Mouse (Mus musculus) thymus, postnatal 25 days (tissue): ENCODE data around the gene Rad54l2.

Source experiments
- DNase-seq: peaks from one replicate; pipeline ENCODE4 v3.0.0; 2022

The Rad54l2 gene

GRCm38 (mm10) chr9:106739962-106740361 lies 49.0 kb downstream of the Rad54l2 start:
- no peak for DNase-seq

GRCm38 (mm10) chr9:106739056-106739455 lies 49.9 kb downstream of the Rad54l2 start:
- DNase-seq, result no peak

DNA sequence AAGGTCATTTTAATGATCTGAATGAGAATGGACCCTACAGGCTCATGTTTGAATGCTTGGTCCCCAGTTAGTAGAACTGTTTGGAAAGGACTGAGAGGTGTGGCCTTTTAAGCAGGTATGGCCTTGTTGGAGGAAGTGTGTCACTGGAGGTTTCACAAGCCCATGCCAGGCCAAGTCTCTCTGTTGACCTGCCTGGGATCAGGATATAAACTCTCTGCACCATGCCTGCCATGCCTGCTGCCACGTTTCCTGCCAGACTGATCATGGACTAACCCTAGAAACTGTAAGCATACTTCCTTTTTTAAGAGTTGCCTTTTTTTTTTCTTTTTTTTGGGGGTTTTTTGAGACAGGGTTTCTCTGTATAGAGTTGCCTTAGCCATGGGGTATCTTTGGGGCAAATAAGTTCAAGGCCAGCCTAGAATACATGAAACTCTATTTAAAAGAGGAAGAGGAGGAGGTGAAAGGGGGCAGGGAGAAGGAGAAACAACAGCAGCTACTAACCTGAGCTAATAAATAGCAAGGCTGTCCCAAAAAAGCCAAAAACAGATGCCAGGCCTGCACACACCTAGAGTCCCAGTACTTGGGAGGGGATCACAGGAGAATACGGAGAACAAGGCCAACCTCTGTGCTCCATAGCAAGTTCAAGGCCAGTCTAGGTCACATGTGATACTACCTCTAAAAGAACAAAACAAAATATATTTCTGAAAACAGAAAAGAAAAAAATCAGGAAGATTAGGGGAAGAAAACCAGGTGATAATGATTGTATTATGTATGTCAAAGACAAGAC lies 50.6 kb downstream of the Rad54l2 start:
- no peak for DNase-seq

DNA sequence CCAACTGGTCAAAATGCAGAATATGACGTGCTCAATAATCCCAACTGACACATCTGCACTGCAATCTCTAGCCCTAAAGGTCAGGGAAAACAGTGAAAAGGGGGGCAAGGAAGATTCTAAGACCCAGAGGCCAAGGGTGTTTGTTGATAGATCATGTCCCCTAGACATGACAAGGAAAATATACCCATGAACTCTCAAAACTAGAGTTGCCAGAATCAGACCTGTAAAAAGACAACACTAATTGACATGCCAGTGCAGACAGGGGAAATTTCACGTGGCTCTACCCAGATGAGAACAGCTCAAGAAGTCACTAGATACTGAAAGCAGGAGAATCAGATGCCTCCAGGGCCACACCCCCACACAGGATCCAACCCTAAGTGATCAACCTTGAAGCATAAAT lies 55.3 kb downstream of the Rad54l2 start:
- DNase-seq, result no peak

- no peak for DNase-seq
Observed at GRCm38 (mm10) chr9:106729416-106729815, 59.6 kb downstream of the Rad54l2 start.

DNA sequence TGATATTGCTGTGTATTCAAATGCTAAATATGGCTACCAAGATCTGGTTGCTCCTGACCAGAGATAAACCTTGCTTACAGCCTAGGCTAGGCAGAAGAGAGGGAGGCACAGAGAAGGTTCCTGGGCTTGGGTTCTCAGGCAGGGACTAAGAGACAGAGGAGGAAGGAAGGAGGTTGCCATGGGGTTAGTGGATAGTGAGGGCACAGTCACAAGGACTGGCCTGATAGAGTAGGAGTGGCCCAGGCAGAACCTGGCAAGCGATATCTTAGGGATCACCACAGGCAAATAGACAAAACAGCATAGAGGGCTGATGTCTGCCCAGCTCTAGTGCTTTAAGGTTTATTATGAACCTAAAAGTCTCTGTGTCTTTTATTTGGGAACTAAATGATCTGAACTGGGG lies 62.1 kb downstream of the Rad54l2 start:
- DNase-seq, result no peak

GRCm38 (mm10) chr9:106725435-106725834 lies 63.6 kb downstream of the Rad54l2 start:
- no peak for DNase-seq

DNA sequence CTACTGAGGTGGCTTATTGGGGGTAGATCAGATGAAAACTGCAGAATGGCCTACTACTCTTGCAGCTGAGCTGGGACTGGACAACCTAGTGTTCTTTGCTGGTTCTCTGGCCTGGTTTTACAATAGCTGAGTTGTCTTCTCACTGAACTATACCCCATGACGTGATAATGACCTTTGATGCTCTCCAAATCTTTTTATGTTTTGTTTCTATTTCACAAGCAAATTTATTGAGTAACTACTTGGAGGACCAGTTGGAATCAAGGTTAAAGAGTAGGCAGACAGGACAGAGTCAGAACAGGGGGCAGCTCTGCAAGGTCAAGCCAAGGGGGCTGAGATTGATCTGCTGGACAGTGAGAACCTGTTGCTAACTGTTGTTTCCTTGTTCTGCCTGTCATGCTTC lies 64.1 kb downstream of the Rad54l2 start:
- no peak for DNase-seq

GRCm38 (mm10) chr9:106716729-106717128 lies 72.3 kb downstream of the Rad54l2 start:
- DNase-seq, result no peak

GRCm38 (mm10) chr9:106716232-106716631 lies 72.8 kb downstream of the Rad54l2 start:
- no peak for DNase-seq

DNA sequence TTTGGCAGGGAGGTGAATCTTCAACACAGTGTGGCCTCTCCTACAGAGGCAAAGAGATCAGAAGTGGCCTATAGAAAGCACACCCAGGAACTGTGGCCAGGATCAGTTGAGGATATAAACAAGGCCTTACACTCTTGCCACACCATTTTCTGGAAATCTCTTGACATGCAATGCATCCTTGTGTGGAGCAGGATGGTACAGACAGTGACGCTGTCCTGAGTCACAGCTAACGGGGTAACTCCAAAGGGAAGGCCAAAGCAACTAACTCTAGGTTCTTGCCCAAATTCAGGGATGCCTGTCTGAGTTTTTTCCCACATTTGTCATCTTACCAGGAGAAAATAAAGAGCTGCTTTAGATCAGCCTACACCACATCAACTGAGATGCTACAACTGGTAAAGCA lies 76.5 kb downstream of the Rad54l2 start:
- DNase-seq, result no peak

GRCm38 (mm10) chr9:106692973-106693481 lies 96.0 kb downstream of the Rad54l2 start:
- DNase-seq, result no peak

DNA sequence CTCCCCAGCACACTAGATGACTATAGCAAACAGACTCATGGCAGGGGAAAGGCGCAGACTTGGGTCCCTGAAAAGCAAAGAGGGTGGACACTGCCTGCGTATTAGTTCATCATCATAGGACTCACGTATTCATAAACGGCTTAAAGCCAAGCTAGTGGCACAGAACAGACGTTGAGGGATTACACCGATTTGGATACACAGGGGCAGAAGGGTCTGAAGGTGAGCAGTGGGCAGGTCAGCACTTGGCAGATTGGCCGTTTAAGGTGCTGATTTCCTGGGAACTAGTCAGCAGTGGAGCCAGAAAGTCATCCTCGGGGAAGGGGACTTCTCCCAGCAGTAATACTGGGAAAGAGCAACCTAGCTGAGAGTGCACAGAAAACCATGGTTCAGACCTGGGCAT lies 100.2 kb downstream of the Rad54l2 start:
- DNase-seq, result no peak

GRCm38 (mm10) chr9:106686983-106687650 lies 101.9 kb downstream of the Rad54l2 start:
- peak; percentile 70 for DNase-seq

- peak; percentile 88 for DNase-seq
Observed at GRCm38 (mm10) chr9:106685249-106686101, 103.5 kb downstream of the Rad54l2 start, which contains the start of gene Tex264. TSS of gene Tex264 (minus strand) at chr9:106685927.

GRCm38 (mm10) chr9:106684918-106685248 lies 104.1 kb downstream of the Rad54l2 start:
- DNase-seq, result no peak

GRCm38 (mm10) chr9:106684093-106684872 lies 104.7 kb downstream of the Rad54l2 start:
- no peak for DNase-seq

GRCm38 (mm10) chr9:106681026-106681425 lies 108.0 kb downstream of the Rad54l2 start:
- no peak for DNase-seq

DNA sequence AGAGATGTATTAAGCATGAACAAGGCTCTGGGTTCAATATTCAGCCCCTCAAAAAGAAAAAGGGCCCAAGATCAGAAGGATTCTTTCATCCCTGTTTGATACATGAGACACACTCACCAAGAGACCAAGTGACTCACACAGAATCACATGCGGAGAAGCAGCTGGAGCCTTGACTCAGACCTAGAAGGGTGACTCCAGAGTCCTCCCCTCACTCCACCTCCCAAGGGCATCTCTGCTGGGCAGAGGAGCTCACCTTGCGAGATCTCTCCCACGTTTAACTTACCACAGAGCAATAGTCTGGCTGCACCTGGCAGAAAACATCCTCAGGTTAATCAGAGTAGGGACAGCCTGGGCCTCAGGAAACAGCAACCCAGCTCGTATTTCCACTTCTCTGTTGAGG lies 110.8 kb downstream of the Rad54l2 start:
- no peak for DNase-seq

- no peak for DNase-seq
Observed at GRCm38 (mm10) chr9:106677702-106678101, 111.3 kb downstream of the Rad54l2 start.

DNA sequence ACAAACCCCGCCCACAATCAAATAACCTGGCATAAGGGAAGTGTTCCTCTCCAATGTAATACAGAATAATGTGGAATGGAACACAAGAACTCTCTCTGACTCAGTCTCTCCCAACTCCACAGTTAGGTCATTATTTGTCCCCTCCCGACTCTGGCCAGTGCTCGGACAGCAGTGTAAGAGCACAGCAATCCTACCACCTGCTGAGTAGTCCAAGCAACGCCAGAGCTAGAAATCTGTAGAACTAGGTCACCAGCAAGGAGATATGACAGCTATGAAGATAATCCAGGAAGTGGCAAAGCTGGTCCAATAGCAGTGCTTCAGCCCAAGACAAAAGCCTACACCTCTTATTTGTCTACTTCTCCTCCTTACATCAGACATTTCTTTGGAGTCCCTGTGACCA lies 112.4 kb downstream of the Rad54l2 start:
- no peak for DNase-seq

DNA sequence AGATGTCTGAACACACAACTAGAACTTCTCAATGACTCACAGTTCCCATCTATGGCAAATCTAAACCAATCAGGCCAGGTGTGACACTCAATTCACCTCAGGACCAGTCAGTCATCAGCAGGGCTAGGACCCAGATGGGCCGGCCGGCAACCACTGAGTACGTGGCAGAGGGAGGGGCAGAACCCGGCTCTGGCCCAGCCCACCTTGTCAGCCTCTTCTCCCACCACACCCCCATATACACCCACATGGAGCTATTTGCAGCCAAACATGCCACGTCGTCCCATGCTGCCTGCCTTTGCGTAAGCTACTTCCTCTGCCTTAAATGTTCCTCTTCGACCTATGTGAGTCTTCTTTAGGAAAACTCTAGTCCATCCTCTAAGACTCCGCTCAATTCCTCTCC lies 113.0 kb downstream of the Rad54l2 start:
- no peak for DNase-seq

DNA sequence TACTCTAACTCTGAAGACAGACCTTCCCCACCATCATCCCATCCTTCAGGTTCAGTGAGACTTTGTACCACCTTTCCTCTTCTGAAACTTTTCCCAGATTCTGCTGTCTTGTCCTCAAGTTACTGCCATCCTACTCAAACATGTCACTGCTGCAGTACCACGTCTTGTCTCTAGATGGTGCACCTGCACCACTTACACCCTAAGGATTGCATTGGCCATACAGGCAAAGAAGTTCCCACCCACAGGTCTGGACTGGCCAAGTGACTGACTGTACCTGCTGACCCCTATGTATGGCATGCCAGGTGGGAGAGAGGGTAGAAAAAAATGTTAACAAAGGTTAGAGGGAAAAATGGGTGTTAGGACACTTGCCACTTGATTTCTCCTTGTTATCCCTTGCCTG lies 113.5 kb downstream of the Rad54l2 start:
- peak; percentile 82 for DNase-seq
